Mouse (Mus musculus) granulocyte monocyte progenitor cell, adult 5-6 weeks (primary cell): Measurements from ENCODE around the gene Tmbim6. TPM values are rescaled to one million over a fixed set of nuclear protein-coding genes. Genes with fewer than 3 reads are reported as not detected.
A peak's percentile ranks its signal among the peaks of the same experiment; 100 is the strongest.
"Not testable (repeated sequence)": the region's sequence is repeated elsewhere in the genome, so short reads cannot be mapped to it uniquely, and the experiment has no call there.

Source experiments
- ATAC-seq: replicated peaks from 2 replicates; pipeline ENCODE4 v1.8.0; 2016; ENCODE audit warnings: mild to moderate bottlenecking, moderate TSS enrichment, inconsistent platforms; ENCODE audit not compliant: poor library complexity, severe bottlenecking
- total RNA-seq, 2 experiments: library from RNA; stranded (forward) in 1 of 2; stranded (reverse) in 1 of 2; fragments of 200-712, 200-1000 nt in 1 of 2; fragments of >200 nt in 1 of 2; fragmentation: Nextera tagmentation in 1 of 2; gene quantifications; 2 replicates each; pipeline ENCODE4 v1.2.3; 2014 to 2017

Tmbim6 gene
- total RNA-seq, 2 experiments from 2014 or later: 164 to 383 TPM

GRCm38 (mm10) chr15:99445567-99445966 lies 52.9 kb downstream of the Tmbim6 start:
- no peak for ATAC-seq

- not testable (repeated sequence) for ATAC-seq
Observed at GRCm38 (mm10) chr15:99446136-99446535, 53.5 kb downstream of the Tmbim6 start.

DNA sequence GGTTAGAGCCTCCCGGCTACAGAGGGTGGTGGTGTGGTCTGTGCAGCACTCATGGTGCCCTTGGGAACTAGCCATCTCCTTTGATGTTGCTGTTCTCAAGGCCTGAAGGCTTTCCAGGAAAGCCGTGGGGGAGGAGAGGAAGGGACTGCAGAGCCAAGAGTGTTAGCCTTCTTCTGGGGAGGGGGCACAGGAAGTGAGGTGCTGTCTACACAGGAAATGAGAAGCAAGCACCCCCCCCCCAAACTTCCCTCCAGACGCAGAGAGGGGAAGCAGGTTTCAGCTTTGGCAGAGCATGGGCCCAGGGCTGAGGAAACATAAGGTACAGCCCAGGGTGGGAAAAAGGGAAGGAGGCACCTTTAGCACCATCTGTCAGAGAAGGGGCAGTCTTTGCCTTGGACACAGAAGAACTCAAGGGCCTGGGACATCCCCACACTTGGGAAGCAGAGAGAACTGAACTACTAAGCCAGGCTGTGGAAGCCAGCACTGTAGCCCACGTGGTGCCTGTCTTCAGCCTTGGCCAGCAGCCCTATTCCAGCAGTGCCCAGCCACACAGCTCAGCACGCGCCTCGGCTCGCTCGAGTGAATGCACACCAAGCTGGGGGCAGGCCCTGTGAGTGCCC lies 56.6 kb downstream of the Tmbim6 start:
- peak; percentile 91 for ATAC-seq

DNA sequence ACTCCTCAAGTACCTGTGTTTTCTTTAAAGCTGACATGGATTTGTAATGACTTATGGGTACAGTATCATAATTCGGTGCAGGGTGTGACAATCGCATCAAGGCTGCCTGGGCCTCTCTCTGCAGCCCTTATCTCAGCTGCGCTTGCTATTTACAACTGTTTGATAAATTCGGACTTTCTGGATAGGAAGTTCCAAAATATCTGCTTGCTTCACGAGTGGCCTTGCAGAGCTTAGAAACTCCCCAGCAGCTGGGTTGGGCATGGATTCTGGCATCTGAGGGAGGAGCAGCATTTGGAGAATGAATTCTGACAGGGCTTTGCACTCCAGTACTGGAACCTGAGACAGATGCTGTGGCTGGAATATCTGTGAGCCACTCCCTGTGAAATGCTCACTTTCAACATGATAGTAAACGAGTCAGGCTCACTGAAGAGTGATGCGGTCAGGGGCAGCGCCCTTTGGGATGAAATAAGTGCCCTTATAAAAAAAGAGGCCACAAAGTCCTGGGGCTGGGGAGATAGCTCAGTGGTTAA lies 57.1 kb downstream of the Tmbim6 start:
- no peak for ATAC-seq

DNA sequence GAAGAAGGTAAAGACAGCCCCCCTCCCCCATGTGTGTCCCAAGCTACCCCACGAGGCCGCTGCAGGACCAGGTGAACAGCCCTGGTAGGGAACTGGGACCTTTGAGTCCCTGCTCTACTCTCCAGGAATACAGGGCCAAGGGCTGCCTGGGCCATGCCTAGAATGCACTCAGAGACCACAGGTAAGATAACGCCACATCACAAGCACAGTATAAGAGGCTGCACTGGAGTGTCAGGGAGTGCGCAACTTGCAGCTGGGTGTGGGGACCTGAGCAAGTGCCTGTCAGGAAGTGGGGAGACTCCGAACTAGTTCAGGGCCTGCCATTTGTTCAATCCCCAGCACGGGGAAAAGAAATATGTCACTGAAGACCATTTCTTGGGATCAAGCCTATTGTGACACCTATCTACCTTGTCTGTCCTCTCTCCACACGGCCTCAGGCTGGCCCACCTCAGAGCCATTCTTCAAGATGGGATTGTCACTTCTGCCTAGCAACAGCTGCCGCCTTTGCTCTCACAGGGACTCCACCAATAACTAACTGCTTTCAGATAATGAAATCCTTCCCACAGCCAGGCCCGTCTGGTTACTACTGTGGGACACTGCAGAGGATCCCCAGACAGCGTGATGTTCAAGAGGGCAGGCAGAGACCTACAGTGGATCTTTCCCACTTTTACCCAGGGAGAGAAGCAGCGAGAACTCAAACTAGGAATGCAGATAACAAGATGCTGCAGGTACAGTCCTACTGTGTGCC lies 60.6 kb downstream of the Tmbim6 start:
- ATAC-seq: no peak

DNA sequence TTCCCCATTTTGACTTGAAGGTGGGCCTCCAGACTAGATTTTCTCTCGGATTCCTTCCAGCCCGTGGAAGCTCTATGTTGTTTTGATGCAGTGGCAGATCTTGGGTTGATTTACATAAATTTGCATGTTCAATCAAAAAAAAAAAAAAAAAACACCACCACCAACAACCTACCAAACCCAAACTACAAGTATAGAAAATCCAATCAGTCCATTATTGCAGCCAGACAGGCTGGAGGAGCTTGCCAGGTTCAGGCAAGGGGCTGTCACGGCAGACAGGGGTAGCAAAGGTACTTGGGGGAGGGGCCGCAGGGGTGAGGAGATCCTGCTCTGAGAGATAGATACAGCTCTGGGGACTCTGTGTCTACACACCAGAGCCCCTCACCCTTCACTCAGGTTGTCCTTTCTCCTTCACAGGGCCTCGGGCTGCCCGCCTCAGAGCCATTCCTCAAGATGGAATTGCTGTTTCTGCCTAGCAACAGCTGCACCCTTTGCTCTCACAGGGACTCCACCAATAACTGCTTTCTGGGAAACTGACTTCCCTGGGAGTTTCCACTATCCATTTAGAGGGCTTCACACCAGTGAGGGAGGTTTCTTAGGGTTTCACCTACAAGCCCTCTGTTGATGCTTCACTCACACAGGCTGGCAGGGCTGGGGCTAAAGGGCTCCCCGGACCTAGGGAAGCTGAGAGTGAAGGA lies 62.0 kb downstream of the Tmbim6 start:
- no peak for ATAC-seq

DNA sequence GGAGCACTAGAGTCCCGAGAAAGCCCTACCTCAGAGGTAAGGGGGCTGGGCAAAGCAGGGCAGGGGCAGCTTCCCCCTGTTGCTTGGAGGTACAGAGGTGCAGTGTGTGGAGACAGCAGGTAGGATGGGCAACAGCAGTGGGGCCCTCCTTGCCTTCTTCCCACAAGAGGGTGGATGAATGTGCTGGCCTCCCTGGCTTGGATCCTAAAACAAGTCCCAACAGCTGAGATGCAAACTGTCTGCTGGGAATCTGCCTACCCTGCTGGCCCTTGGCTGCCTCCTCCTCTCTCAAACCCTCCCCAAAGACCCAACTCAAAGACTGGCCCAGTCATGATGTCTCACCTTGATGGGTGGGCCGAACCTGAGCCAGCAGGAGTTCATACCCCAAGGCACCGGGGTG lies 62.7 kb downstream of the Tmbim6 start:
- no peak for ATAC-seq

DNA sequence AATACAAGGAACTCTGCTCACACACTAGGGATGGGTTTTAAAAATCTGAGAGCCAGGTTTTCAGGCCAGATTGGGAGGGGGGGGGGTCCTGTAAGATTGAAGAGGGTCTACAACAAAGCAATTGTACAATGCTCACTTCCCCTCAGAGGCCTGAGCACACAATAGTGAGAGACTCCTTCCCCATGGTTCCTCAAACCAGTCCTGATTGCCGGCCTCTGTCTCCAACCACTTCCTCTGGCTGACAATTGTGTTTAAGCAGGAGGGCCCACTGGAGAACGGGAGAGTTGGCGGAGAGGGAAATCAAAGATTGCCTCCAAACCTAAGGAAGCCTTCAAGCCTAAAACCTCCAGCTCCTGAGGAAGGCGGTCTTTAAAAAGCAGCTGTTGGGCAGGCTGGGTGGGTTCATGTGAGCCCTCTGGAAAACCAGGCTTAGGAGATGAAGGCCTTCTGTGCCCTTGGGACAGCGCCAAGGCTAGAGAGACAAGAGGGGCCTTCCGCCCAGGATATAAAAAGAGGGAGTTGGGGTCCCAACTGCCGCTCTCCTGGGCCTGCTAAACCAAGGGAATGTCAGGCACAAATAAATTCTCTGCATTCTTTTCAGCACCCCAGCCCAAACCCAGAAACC lies 63.8 kb downstream of the Tmbim6 start:
- ATAC-seq: peak; percentile 65

DNA sequence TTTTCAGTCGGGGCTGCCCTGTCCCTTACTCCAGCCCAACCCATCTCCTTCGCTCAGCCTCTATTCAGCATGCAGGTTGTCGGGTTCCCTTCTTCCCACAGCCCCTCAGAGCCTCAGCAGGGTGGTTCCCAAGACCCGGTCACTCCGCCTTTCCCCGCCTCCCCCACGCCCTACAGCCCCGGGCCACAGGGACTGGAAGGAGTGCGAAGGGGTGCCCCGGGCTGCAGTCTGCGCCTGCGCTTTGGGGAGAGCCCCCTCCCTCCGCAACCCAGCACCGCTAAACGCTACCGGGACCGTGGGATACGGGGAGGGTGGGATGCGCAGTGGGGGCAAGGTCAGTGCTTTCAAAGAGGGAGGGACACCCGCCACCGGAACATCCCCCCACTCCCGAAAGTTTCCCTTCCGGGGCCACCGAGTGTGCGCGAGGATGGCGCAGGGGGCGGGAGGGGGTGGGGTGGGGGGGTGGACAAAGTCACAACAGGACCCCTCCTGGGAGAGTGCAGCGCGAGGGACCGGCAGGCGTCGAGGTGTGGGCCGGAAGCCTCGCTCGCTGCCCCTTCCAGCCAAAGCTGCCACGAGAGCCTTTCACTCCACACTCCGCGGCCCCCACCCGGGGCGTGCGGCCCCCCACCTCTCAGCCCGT lies 64.4 kb downstream of the Tmbim6 start:
- ATAC-seq: peak; percentile 34

- ATAC-seq: peak; percentile 92
Observed at GRCm38 (mm10) chr15:99457606-99458401, 65.1 kb downstream of the Tmbim6 start, which contains the start of gene Nckap5l. TSS of gene Nckap5l (minus strand) at chr15:99457748.

Other genes starting within 250 kb of the Tmbim6 start
- gene Kcnh3, start 168.0 kb upstream of the Tmbim6 start, total RNA-seq (2014; fragmentation: Nextera tagmentation): not detected in 2 replicates
- gene Kcnh3, start 168.0 kb upstream of the Tmbim6 start, total RNA-seq (2017): not detected in 2 replicates
- 30.9 and 51.4 TPM in 2 replicates for gene Mcrs1, start 140.9 kb upstream of the Tmbim6 start, total RNA-seq (2014; fragmentation: Nextera tagmentation)
- 44.0 and 48.0 TPM in 2 replicates for gene Mcrs1, start 140.9 kb upstream of the Tmbim6 start, total RNA-seq (2017)
- gene Prpf40b, start 97.8 kb upstream of the Tmbim6 start, total RNA-seq (2014; fragmentation: Nextera tagmentation): 13.5 and 17.6 TPM in 2 replicates
- 7.2 and 10.7 TPM in 2 replicates for gene Prpf40b, start 97.8 kb upstream of the Tmbim6 start, total RNA-seq (2017)
- not detected in 2 replicates for gene Fam186b, start 97.0 kb upstream of the Tmbim6 start, total RNA-seq (2014; fragmentation: Nextera tagmentation)
- not detected in 2 replicates for gene Fam186b, start 97.0 kb upstream of the Tmbim6 start, total RNA-seq (2017)
- 18.0 and 22.5 TPM in 2 replicates for gene Fmnl3, start 22.4 kb upstream of the Tmbim6 start, total RNA-seq (2014; fragmentation: Nextera tagmentation)
- gene Fmnl3, start 22.4 kb upstream of the Tmbim6 start, total RNA-seq (2017): 20.7 and 23.8 TPM in 2 replicates
- 5.0 and 13.4 TPM in 2 replicates for gene Nckap5l, start 64.9 kb downstream of the Tmbim6 start, total RNA-seq (2014; fragmentation: Nextera tagmentation)
- gene Nckap5l, start 64.9 kb downstream of the Tmbim6 start, total RNA-seq (2017): 0.26 and 7.5 TPM in 2 replicates
- 3.1 and 3.6 TPM in 2 replicates for gene Bcdin3d, start 81.8 kb downstream of the Tmbim6 start, total RNA-seq (2014; fragmentation: Nextera tagmentation)
- gene Bcdin3d, start 81.8 kb downstream of the Tmbim6 start, total RNA-seq (2017): 2.9 and 4.2 TPM in 2 replicates
- not detected in 2 replicates for gene Faim2, start 135.3 kb downstream of the Tmbim6 start, total RNA-seq (2014; fragmentation: Nextera tagmentation)
- gene Faim2, start 135.3 kb downstream of the Tmbim6 start, total RNA-seq (2017): 0.17 TPM in 1 of 2 replicates, not detected in the other
- not detected in 2 replicates for gene Aqp2, start 186.2 kb downstream of the Tmbim6 start, total RNA-seq (2014; fragmentation: Nextera tagmentation)
- gene Aqp2, start 186.2 kb downstream of the Tmbim6 start, total RNA-seq (2017): not detected in 2 replicates
- gene Aqp5, start 197.9 kb downstream of the Tmbim6 start, total RNA-seq (2014; fragmentation: Nextera tagmentation): not detected in 2 replicates
- not detected in 2 replicates for gene Aqp5, start 197.9 kb downstream of the Tmbim6 start, total RNA-seq (2017)
- not detected in 2 replicates for gene Aqp6, start 208.5 kb downstream of the Tmbim6 start, total RNA-seq (2014; fragmentation: Nextera tagmentation)
- not detected in 2 replicates for gene Aqp6, start 208.5 kb downstream of the Tmbim6 start, total RNA-seq (2017)